ENCODE assay signal across 11 mouse cellular contexts in the genomic region with DNA sequence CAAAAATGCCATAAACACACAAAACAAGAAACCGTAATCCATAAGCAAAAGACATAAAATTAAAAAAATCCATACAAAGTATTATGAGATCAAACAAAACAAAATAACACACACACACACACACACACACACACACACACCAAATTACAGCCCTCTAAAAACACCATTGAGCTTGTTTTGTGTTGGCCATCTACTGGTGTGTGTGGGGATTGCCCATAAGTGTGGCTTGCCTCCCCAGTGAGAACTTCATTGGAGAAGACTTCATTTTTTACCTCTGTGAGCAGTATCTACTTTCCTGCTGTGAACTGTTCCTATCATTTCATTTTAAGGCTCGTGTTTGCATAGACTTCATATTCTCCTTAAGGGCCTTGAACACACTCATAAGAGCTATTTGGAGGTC.
A peak's percentile ranks its signal among the peaks of the same experiment; 100 is the strongest.
DNase-seq lines count a peak whose midpoint lies in the region; ATAC-seq and TF ChIP-seq lines count a peak whose summit lies in the region.
"Had no signal": no experiment of that assay in that cellular context is flagged by ENCODE, and none has a peak within 500 bp of the region (broad histone marks: within the 10 kb centered on the region; RNA-seq: fewer than 3 reads in every experiment).

No protein-coding gene starts in this region.

- H3K9me3 ChIP-seq in liver, postnatal 0 days (ENCODE audit: low read length), result no peaks in the 10 kb centered on the region
- no peaks in the 10 kb centered on the region for H3K9me3 ChIP-seq in forebrain, embryonic 11.5 days (ENCODE audit: control insufficient read depth, low read length)
- H3K9me3 ChIP-seq: embryonic facial prominence, embryonic 15.5 days; heart, embryonic 13.5 days; liver, embryonic 15.5 days had no signal

- H3K9ac ChIP-seq in liver, postnatal 0 days (replicated peaks), result no peak overlapping the region
- H3K9ac ChIP-seq in forebrain, embryonic 11.5 days (ENCODE audit: low read length), result no peak overlapping the region
- H3K9ac ChIP-seq: embryonic facial prominence, embryonic 15.5 days; heart, embryonic 13.5 days; liver, embryonic 15.5 days had no signal

- H3K27me3 ChIP-seq in liver, postnatal 0 days (ENCODE audit: insufficient read depth, low read length), result no peaks in the 10 kb centered on the region
- H3K27me3 ChIP-seq in forebrain, embryonic 11.5 days (ENCODE audit: control insufficient read depth, insufficient read depth, low read length), result no peaks in the 10 kb centered on the region
- H3K27me3 ChIP-seq: embryonic facial prominence, embryonic 15.5 days; heart, embryonic 13.5 days; liver, embryonic 15.5 days had no signal

- no peak overlapping the region for H3K27ac ChIP-seq in liver, postnatal 0 days (ENCODE audit: low read depth)
- H3K27ac ChIP-seq in forebrain, embryonic 11.5 days (ENCODE audit: low read depth, low read length), result no peak overlapping the region
- H3K27ac ChIP-seq: embryonic facial prominence, embryonic 15.5 days; heart, embryonic 13.5 days; liver, embryonic 15.5 days had no signal

- TF ChIP-seq EP300 in liver, postnatal 0 days (IDR thresholded peaks at IDR 0.05; ENCODE audit: low read depth), result no peak

- WGBS in liver, postnatal 0 days (ENCODE audit: insufficient replicate concordance), result 87% methylated on average over 2 of the region's 2 CpGs
- WGBS in forebrain, embryonic 11.5 days, result 97% methylated on average over 2 of the region's 2 CpGs

- H3K4me3 ChIP-seq in liver, postnatal 0 days (ENCODE audit: low read depth, low read length), result no peak overlapping the region
- no peak overlapping the region for H3K4me3 ChIP-seq in forebrain, embryonic 11.5 days (ENCODE audit: low read depth, low read length)
- H3K4me3 ChIP-seq: embryonic facial prominence, embryonic 15.5 days; heart, embryonic 13.5 days; liver, embryonic 15.5 days had no signal

- DNase-seq in liver, postnatal 0 days, result no peak
- no peak for DNase-seq in liver
- peak; percentile 64 for DNase-seq in CD4-positive, CD25-positive, alpha-beta regulatory T cell, adult 2 months (ENCODE audit: low read depth, low spot score)
- peak; percentile 27 for DNase-seq in brain, adult 2 months (ENCODE audit: low read depth, low spot score)
- peak; percentile 51 for DNase-seq in thymus, postnatal 0 days (ENCODE audit: low spot score)
- no peak for DNase-seq in forebrain, embryonic 11.5 days (ENCODE audit: low spot score)
- no peak for DNase-seq in heart, adult 11 months
- DNase-seq: midbrain, embryonic 14.5 days had no signal

- ATAC-seq in liver, postnatal 0 days, result no peak
- ATAC-seq in forebrain, embryonic 11.5 days (replicated peaks; ENCODE audit: low FRiP score), result no peak

- H3K4me1 ChIP-seq in liver, postnatal 0 days (ENCODE audit: insufficient read depth), result peaks cover 3% of the 10 kb centered on the region; the same call in 1 of the 2 replicates
- H3K4me1 ChIP-seq in forebrain, embryonic 11.5 days (replicated peaks; ENCODE audit: control insufficient read depth, insufficient read depth, low read length), result no peaks in the 10 kb centered on the region
- H3K4me1 ChIP-seq: heart, embryonic 13.5 days; liver, embryonic 15.5 days had no signal

- no peak overlapping the region for H3K4me2 ChIP-seq in liver, postnatal 0 days (ENCODE audit: low read depth, low read length)
- no peak overlapping the region for H3K4me2 ChIP-seq in forebrain, embryonic 11.5 days (ENCODE audit: low read depth, low read length, severe bottlenecking)
- H3K4me2 ChIP-seq: embryonic facial prominence, embryonic 15.5 days; heart, embryonic 13.5 days; liver, embryonic 15.5 days had no signal

- TF ChIP-seq CTCF in liver, postnatal 0 days (IDR thresholded peaks at IDR 0.05; ENCODE audit: low read depth), result peak; percentile 40

- no peaks in the 10 kb centered on the region for H3K36me3 ChIP-seq in liver, postnatal 0 days (replicated peaks; ENCODE audit: insufficient read depth, low read length)
- H3K36me3 ChIP-seq in forebrain, embryonic 11.5 days (ENCODE audit: control insufficient read depth, insufficient read depth, low read length), result no peaks in the 10 kb centered on the region
- H3K36me3 ChIP-seq: embryonic facial prominence, embryonic 15.5 days; heart, embryonic 13.5 days; liver, embryonic 15.5 days had no signal

Comparison
In these comparisons a context has a peak if more than half of its experiments do, and no peak if none do; other contexts are left out.
1. DNase-seq: peak in CD4-positive, CD25-positive, alpha-beta regulatory T cell, adult 2 months (single experiment), brain, adult 2 months (single experiment) and thymus, postnatal 0 days (single experiment); none in liver, postnatal 0 days (single experiment), liver (single experiment), forebrain, embryonic 11.5 days (single experiment) and heart, adult 11 months (single experiment).